Mouse (Mus musculus) left cerebral cortex, adult 2 months (tissue): Measurements from ENCODE around the gene Nudt2. TPM values are rescaled to one million over a fixed set of nuclear protein-coding genes. Genes with fewer than 3 reads are reported as not detected.

Experiments
- DNase-seq, 2 experiments: peaks; one replicate each; pipeline ENCODE4 v3.0.0; 2021 to 2022; ENCODE audit warnings: low spot score in 2 of 2, mixed read lengths in 1 of 2; ENCODE audit errors: extremely low spot score in 1 of 2
- H3K27ac ChIP-seq: fragments of 200-600 bp; 2 replicates; pipeline ENCODE4 v1.8.1; 2022
- H3K4me3 ChIP-seq: fragments of 200-600 bp; 2 replicates; pipeline ENCODE4 v1.8.1; 2022
- CTCF ChIP-seq: fragments of 200-600 bp; IDR thresholded peaks from 2 replicates; pipeline ENCODE4 v1.8.1; 2022; ENCODE audit warnings: antibody characterized with exemption, mild to moderate bottlenecking, moderate library complexity
- intact Hi-C: fragments of 180-260 bp; cut with DNase I; formaldehyde crosslinking; loops from one replicate; pipeline ENCODE4 v1.15.1; 2025
- total RNA-seq, 2 experiments: library from RNA; stranded (reverse); gene quantifications; 2 replicates each; pipeline ENCODE4 v1.2.3; 2021

Nudt2 gene
- total RNA-seq, 2 experiments from 2014 or later = 25.3 to 28.2 TPM

- no peak for TF ChIP-seq CTCF
- Histone ChIP-seq H3K27ac (peak overlapping the region; percentile 44; the same call in 1 of the 2 replicates), H3K4me3 (no peak overlapping the region)
- intact Hi-C loops = loop anchor here (1.0 to 5.0 kb wide), 2 partner anchors 97 to 237 kb away; partner anchors contain the start of genes Dnaic1 and Fam219a
- DNase-seq = no peak
These were observed 5.2 kb downstream of the Nudt2 start for GRCm38 (mm10) chr4:41470051-41470683.

GRCm38 (mm10) chr4:41470684-41471383 lies 5.9 kb downstream of the Nudt2 start:
- peak; percentile 32 to 47 for DNase-seq
- intact Hi-C loops = loop anchor here (1.0 to 5.0 kb wide), 2 partner anchors 96 to 236 kb away; partner anchors contain the start of genes Dnaic1 and Fam219a
- H3K27ac ChIP-seq = peak overlapping the region; percentile 67
- TF ChIP-seq CTCF = no peak
- H3K4me3 ChIP-seq = no peak overlapping the region

GRCm38 (mm10) chr4:41471384-41471689 lies 6.4 kb downstream of the Nudt2 start:
- intact Hi-C loops = loop anchor here (5.0 kb wide), 1 partner anchor 96 kb away; the partner anchor contains the start of genes Dnaic1 and Fam219a
- DNase-seq = no peak
- no peak for TF ChIP-seq CTCF
- Histone ChIP-seq H3K4me3 (no peak overlapping the region), H3K27ac (peak overlapping the region; percentile 67)

- H3K4me3 ChIP-seq = no peak overlapping the region
- intact Hi-C loops = no loop called here
- TF ChIP-seq CTCF = no peak
- no peak overlapping the region for H3K27ac ChIP-seq
- DNase-seq = no peak
These were observed 12.8 kb downstream of the Nudt2 start for GRCm38 (mm10) chr4:41477648-41478160.

- DNase-seq = no peak
- intact Hi-C loops = no loop called here
- peak; percentile 39 for TF ChIP-seq CTCF
- H3K27ac ChIP-seq = no peak overlapping the region
- H3K4me3 ChIP-seq = no peak overlapping the region
These were observed 14.0 kb downstream of the Nudt2 start for GRCm38 (mm10) chr4:41478751-41479455.

- intact Hi-C loops = no loop called here
- no peak for TF ChIP-seq CTCF
- Histone ChIP-seq H3K4me3 (no peak overlapping the region), H3K27ac (no peak overlapping the region; the same call in 1 of the 2 replicates)
- no peak for DNase-seq
These were observed 14.5 kb downstream of the Nudt2 start for GRCm38 (mm10) chr4:41479456-41479804.

GRCm38 (mm10) chr4:41480254-41480653 lies 15.3 kb downstream of the Nudt2 start:
- intact Hi-C loops = loop anchor here (2.0 kb wide), 1 partner anchor 19 kb away; no protein-coding TSS in a partner anchor
- no peak overlapping the region for H3K4me3 ChIP-seq
- H3K27ac ChIP-seq = peak overlapping the region; percentile 33; the same call in 1 of the 2 replicates
- no peak for DNase-seq
- no peak for TF ChIP-seq CTCF

GRCm38 (mm10) chr4:41481601-41482017 lies 16.7 kb downstream of the Nudt2 start:
- intact Hi-C loops = loop anchor here (2.0 kb wide), 1 partner anchor 17 kb away; no protein-coding TSS in a partner anchor
- DNase-seq = no peak
- Histone ChIP-seq H3K4me3 (no peak overlapping the region), H3K27ac (no peak overlapping the region; the same call in 1 of the 2 replicates)
- no peak for TF ChIP-seq CTCF

GRCm38 (mm10) chr4:41492951-41493350 lies 28.0 kb downstream of the Nudt2 start:
- DNase-seq = no peak
- intact Hi-C loops = no loop called here
- Histone ChIP-seq H3K4me3 (no peak overlapping the region), H3K27ac (no peak overlapping the region)
- no peak for TF ChIP-seq CTCF

GRCm38 (mm10) chr4:41493464-41494116 lies 28.6 kb downstream of the Nudt2 start:
- no peak overlapping the region for H3K27ac ChIP-seq
- no peak for DNase-seq
- H3K4me3 ChIP-seq = no peak overlapping the region
- intact Hi-C loops = no loop called here
- no peak for TF ChIP-seq CTCF

GRCm38 (mm10) chr4:41494378-41494777 lies 29.4 kb downstream of the Nudt2 start:
- H3K27ac ChIP-seq = no peak overlapping the region
- H3K4me3 ChIP-seq = no peak overlapping the region
- intact Hi-C loops = no loop called here
- TF ChIP-seq CTCF = no peak
- no peak for DNase-seq
